Mouse (Mus musculus) layer of hippocampus, postnatal 36 days (tissue): ENCODE data around the gene Gm11084. TPM values are rescaled to one million over a fixed set of nuclear protein-coding genes. Genes with fewer than 3 reads are reported as not detected.

Experiments
- DNase-seq, 2 experiments: peaks; one replicate each; pipeline ENCODE4 v3.0.0; 2022
- microRNA-seq, 2 experiments: library from miRNA; unstranded; fragments of <30 nt; microRNA quantifications; one replicate each; pipeline ENCODE4 v1.2.0; 2021
- total RNA-seq, 2 experiments: library from RNA; stranded (reverse); gene quantifications; 2 replicates each; pipeline ENCODE4 v1.2.3; 2021

Gene Gm11084
- total RNA-seq, 2 experiments from 2014 or later, result not detected

DNA sequence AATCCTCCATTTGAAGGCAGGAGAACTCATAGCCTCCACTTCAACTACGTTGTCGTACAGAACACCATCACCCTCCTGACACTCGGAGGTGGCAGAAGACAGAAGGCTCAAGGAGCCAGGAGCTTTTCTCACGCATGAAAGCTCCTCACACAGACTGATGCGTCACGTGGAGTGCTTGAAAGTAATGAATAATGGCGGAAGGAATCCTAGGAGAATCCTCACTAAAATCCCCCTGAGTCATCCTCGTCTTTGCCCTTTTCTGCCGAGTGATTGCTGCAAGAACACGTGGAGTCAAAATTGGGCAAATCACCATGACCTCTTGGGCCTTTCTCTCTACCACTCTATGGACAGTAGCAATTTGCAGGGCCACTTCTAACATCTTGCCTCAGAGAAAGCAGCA is 61.5 kb downstream of the Gm11084 start:
- no peak for DNase-seq

Small RNA genes within 50 kb of the gene (microRNA-seq; reads per million reads assigned to microRNA genes)
- 0 reads per million in 2 experiments for gene Gm25960

Other genes starting within 250 kb of the Gm11084 start
- 10 to 100 TPM; 63.5 to 73.7 TPM for gene Sp3, start 6.3 kb downstream of the Gm11084 start, total RNA-seq
- gene Ola1, start 232.2 kb upstream of the Gm11084 start, total RNA-seq, result 100 to 1,000 TPM; 119 to 126 TPM